30 mouse cellular contexts compared by ENCODE assay signal in the genomic region with DNA sequence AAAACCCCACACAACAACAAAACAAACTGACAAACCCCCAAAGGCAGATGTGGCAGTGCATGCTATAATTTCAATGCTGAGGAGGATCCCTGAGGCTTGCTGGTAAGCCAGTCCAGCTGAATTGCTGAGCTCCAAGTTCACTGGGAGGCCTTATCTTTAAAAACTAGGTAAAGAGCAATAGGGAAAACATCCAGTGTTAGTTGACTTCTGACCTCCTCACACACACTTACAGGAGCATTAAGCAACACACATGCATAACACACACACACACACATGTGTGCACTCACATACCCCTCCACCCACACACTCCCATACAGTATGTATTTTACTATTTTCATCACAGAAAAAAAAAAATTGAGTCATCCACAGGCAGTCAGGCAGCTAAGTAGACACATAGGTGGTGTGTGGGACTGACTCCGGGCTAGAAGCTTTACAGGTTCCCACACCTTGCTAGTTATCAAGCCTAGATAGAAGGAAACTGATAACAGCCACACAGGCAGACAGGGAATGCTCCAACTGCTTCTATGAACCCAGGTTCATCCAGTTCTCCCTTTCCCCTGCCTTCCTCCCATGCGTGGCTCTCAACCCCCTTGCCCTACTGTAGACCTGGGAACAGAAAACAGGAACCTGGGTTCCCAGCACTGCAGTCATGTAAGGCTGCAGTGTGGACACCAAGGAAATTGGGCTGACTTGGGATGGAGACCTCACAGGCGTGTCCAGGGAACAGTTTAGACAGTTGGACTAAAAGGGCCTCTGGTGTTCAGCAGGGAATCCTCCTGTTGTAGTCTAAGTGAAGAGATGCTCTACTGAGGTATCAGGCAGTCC. TPM values are rescaled to one million over a fixed set of nuclear protein-coding genes. Genes with fewer than 3 reads are reported as not detected.
A peak's percentile ranks its signal among the peaks of the same experiment; 100 is the strongest.
DNase-seq lines count a peak whose midpoint lies in the region; ATAC-seq and TF ChIP-seq lines count a peak whose summit lies in the region.
"Had no signal": no experiment of that assay in that cellular context is flagged by ENCODE, and none has a peak within 500 bp of the region (broad histone marks: within the 10 kb centered on the region; RNA-seq: fewer than 3 reads in every experiment).

No protein-coding gene starts in this region.

- TF ChIP-seq POLR2A in kidney, adult 2 months (IDR thresholded peaks at IDR 0.05; ENCODE audit: low read depth, low read length): no peak

- ATAC-seq in kidney, embryonic 16.5 days (ENCODE audit: low FRiP score, low TSS enrichment): no peak
- ATAC-seq in megakaryocyte, adult 5-6 weeks (ENCODE audit: poor library complexity, severe bottlenecking): peak; percentile 70
- peak; percentile 68; the same call in 1 of the 2 replicates for ATAC-seq in stomach, embryonic 16.5 days (ENCODE audit: insufficient read depth, low FRiP score)
- ATAC-seq: forebrain, embryonic 14.5 days; Patski had no signal

- no peaks in the 10 kb centered on the region for H3K9me3 ChIP-seq in kidney, embryonic 16.5 days (ENCODE audit: low read length)
- H3K9me3 ChIP-seq in stomach, embryonic 16.5 days (replicated peaks; ENCODE audit: control insufficient read depth, low read length): no peaks in the 10 kb centered on the region
- H3K9me3 ChIP-seq: embryonic facial prominence, embryonic 12.5 days; hindbrain, embryonic 13.5 days; limb, embryonic 10.5 days; limb, embryonic 15.5 days; midbrain, embryonic 12.5 days; neural tube, embryonic 12.5 days had no signal

- DNase-seq in kidney, adult 2 months: no peak
- peak; percentile 41 for DNase-seq in adipocyte (ENCODE audit: low spot score)
- DNase-seq in cerebellum, postnatal 4 days (ENCODE audit: low spot score in 2 of 2): no peak
- DNase-seq in thymus, postnatal 36 days: no peak
- DNase-seq: adrenal gland, postnatal 14 days; cerebellum, adult 11 months; cerebellum, adult 9-10 months; cerebellum, postnatal 36 days; embryo, embryonic 11 days; gastrocnemius, postnatal 25 days; heart, adult 18-20 months; heart, postnatal 4 days; layer of hippocampus, adult 9-11 months; right cerebral cortex, adult 18-20 months; thymus, adult 18-20 months had no signal

- WGBS in kidney, adult 2 months: 72% methylated on average over 3 of the region's 3 CpGs
- WGBS in kidney, embryonic 16.5 days: 87% methylated on average over 3 of the region's 3 CpGs
- 69% methylated on average over 3 of the region's 3 CpGs for WGBS in stomach, embryonic 16.5 days

- H3K27me3 ChIP-seq in kidney, adult 2 months (replicated peaks; ENCODE audit: control insufficient read depth, insufficient read depth, low read length): no peaks in the 10 kb centered on the region
- H3K27me3 ChIP-seq in kidney, embryonic 16.5 days (ENCODE audit: insufficient read depth, low read length): no peaks in the 10 kb centered on the region
- H3K27me3 ChIP-seq in stomach, embryonic 16.5 days (ENCODE audit: control insufficient read depth, insufficient read depth, low read length): no peaks in the 10 kb centered on the region
- H3K27me3 ChIP-seq: CH12.LX; embryonic facial prominence, embryonic 12.5 days; hindbrain, embryonic 13.5 days; limb, embryonic 15.5 days; midbrain, embryonic 12.5 days; neural tube, embryonic 12.5 days; Patski had no signal

- no peak overlapping the region for H3K4me3 ChIP-seq in kidney, adult 2 months (ENCODE audit: insufficient read depth, low read depth, low read length)
- H3K4me3 ChIP-seq in kidney, embryonic 16.5 days (ENCODE audit: low read length): no peak overlapping the region
- no peak overlapping the region for H3K4me3 ChIP-seq in stomach, embryonic 16.5 days (replicated peaks; ENCODE audit: low read length)
- H3K4me3 ChIP-seq: embryonic facial prominence, embryonic 12.5 days; hindbrain, embryonic 13.5 days; limb, embryonic 10.5 days; limb, embryonic 15.5 days; megakaryocyte, embryonic 14.5 days; midbrain, embryonic 12.5 days; myocyte; neural tube, embryonic 12.5 days had no signal

- H3K4me1 ChIP-seq in kidney, adult 2 months (ENCODE audit: control insufficient read depth, insufficient read depth, low read length): peaks cover 9% of the 10 kb centered on the region
- H3K4me1 ChIP-seq in kidney, embryonic 16.5 days (ENCODE audit: insufficient read depth, low read length): no peaks in the 10 kb centered on the region
- H3K4me1 ChIP-seq in stomach, embryonic 16.5 days (ENCODE audit: control insufficient read depth, insufficient read depth, low read length): no peaks in the 10 kb centered on the region
- H3K4me1 ChIP-seq: embryonic facial prominence, embryonic 12.5 days; hindbrain, embryonic 13.5 days; limb, embryonic 10.5 days; limb, embryonic 15.5 days; megakaryocyte, embryonic 14.5 days; midbrain, embryonic 12.5 days; neural tube, embryonic 12.5 days had no signal

- no peak overlapping the region for H3K9ac ChIP-seq in kidney, embryonic 16.5 days (replicated peaks; ENCODE audit: low read length)
- no peak overlapping the region for H3K9ac ChIP-seq in stomach, embryonic 16.5 days (ENCODE audit: low read length)
- H3K9ac ChIP-seq: embryonic facial prominence, embryonic 12.5 days; hindbrain, embryonic 13.5 days; limb, embryonic 15.5 days; midbrain, embryonic 12.5 days; neural tube, embryonic 12.5 days had no signal

- H3K36me3 ChIP-seq in kidney, adult 2 months (ENCODE audit: control insufficient read depth, insufficient read depth, low read length): peaks cover 3% of the 10 kb centered on the region; the same call in 1 of the 2 replicates
- peaks cover 7% of the 10 kb centered on the region for H3K36me3 ChIP-seq in kidney, embryonic 16.5 days (ENCODE audit: insufficient read depth, low read length)
- no peaks in the 10 kb centered on the region for H3K36me3 ChIP-seq in stomach, embryonic 16.5 days (ENCODE audit: control insufficient read depth, insufficient read depth, low read length)
- H3K36me3 ChIP-seq: embryonic facial prominence, embryonic 12.5 days; limb, embryonic 10.5 days; limb, embryonic 15.5 days; midbrain, embryonic 12.5 days; neural tube, embryonic 12.5 days had no signal

- peak overlapping the region; percentile 32 for H3K27ac ChIP-seq in kidney, adult 2 months (ENCODE audit: insufficient read depth, low read depth, low read length)
- no peak overlapping the region for H3K27ac ChIP-seq in kidney, embryonic 16.5 days (ENCODE audit: low read length)
- peak overlapping the region; percentile 48 for H3K27ac ChIP-seq in stomach, embryonic 16.5 days (ENCODE audit: low read length)
- H3K27ac ChIP-seq: embryonic facial prominence, embryonic 12.5 days; hindbrain, embryonic 13.5 days; limb, embryonic 10.5 days; limb, embryonic 15.5 days; midbrain, embryonic 12.5 days; neural tube, embryonic 12.5 days had no signal

- no peak overlapping the region for H3K4me2 ChIP-seq in kidney, embryonic 16.5 days (replicated peaks; ENCODE audit: low read depth, low read length)
- H3K4me2 ChIP-seq in stomach, embryonic 16.5 days (ENCODE audit: low read depth, low read length): no peak overlapping the region
- H3K4me2 ChIP-seq: embryonic facial prominence, embryonic 12.5 days; heart, embryonic 11.5 days; hindbrain, embryonic 13.5 days; limb, embryonic 15.5 days; midbrain, embryonic 12.5 days; neural tube, embryonic 12.5 days had no signal

- no peak for TF ChIP-seq CTCF in kidney, adult 2 months (conservative IDR thresholded peaks at IDR 0.05; ENCODE audit: insufficient read depth, insufficient read length, low read depth, low read length)

RNA-seq across cellular contexts. Expression of a gene that starts 45.1 kb away (rescaled TPM):
- 141 and 409 TPM in 2 replicates for polyA plus RNA-seq in kidney, adult 2 months (2012; rRNA removed)
- polyA plus RNA-seq in kidney, embryonic 16.5 days (2015; fragmentation: Nextera tagmentation; extraction: Ambion mirVana): 25.3 and 26.6 TPM in 2 replicates
- 30.6 and 33.9 TPM in 2 replicates for total RNA-seq in megakaryocyte, adult 5-6 weeks (2015)
- total RNA-seq in megakaryocyte, adult 5-6 weeks (2017): 32.7 and 33.2 TPM in 2 replicates
- 7.5 and 8.6 TPM in 2 replicates for polyA plus RNA-seq in stomach, embryonic 16.5 days (2015; fragmentation: Nextera tagmentation; extraction: Ambion mirVana)
